ENCODE assay signal across 12 mouse cellular contexts in genomic region chr4:118243791-118244190, GRCm38 (mm10). TPM values are rescaled to one million over a fixed set of nuclear protein-coding genes. Genes with fewer than 3 reads are reported as not detected.
DNase-seq lines count a peak whose midpoint lies in the region; ATAC-seq and TF ChIP-seq lines count a peak whose summit lies in the region.
"Had no signal": no experiment of that assay in that cellular context is flagged by ENCODE, and none has a peak within 500 bp of the region (broad histone marks: within the 10 kb centered on the region; RNA-seq: fewer than 3 reads in every experiment).

No protein-coding gene starts in this region.

- no peaks in the 10 kb centered on the region for H3K27me3 ChIP-seq in embryonic facial prominence, embryonic 12.5 days
- no peaks in the 10 kb centered on the region for H3K27me3 ChIP-seq in hindbrain, embryonic 16.5 days (replicated peaks; ENCODE audit: control insufficient read depth, insufficient read depth, low read length)
- H3K27me3 ChIP-seq in midbrain, embryonic 10.5 days (ENCODE audit: low read depth, poor library complexity, severe bottlenecking): no peaks in the 10 kb centered on the region
- H3K27me3 ChIP-seq: heart, embryonic 12.5 days had no signal

- no peak overlapping the region for H3K4me2 ChIP-seq in embryonic facial prominence, embryonic 12.5 days (replicated peaks)
- H3K4me2 ChIP-seq in hindbrain, embryonic 16.5 days (ENCODE audit: low read length): no peak overlapping the region
- H3K4me2 ChIP-seq: heart, embryonic 12.5 days had no signal

- no peak overlapping the region for H3K27ac ChIP-seq in ES-E14 (ENCODE audit: insufficient read depth, low read depth, low read length, poor library complexity, severe bottlenecking)
- 0 out of 2 replicates have a peak overlapping the region, but pooled peaks have one; percentile 17 for H3K27ac ChIP-seq in embryonic facial prominence, embryonic 12.5 days
- peak overlapping the region; percentile 18; the same call in 1 of the 2 replicates for H3K27ac ChIP-seq in hindbrain, embryonic 16.5 days (ENCODE audit: low read depth, low read length)
- H3K27ac ChIP-seq in midbrain, embryonic 10.5 days (replicated peaks): peak overlapping the region; percentile 35; the same call in 1 of the 2 replicates
- H3K27ac ChIP-seq: liver, embryonic 14.5 days had no signal

- WGBS in embryonic facial prominence, embryonic 12.5 days: 62% methylated on average over 7 of the region's 7 CpGs
- 56% methylated on average over 7 of the region's 7 CpGs for WGBS in hindbrain, embryonic 16.5 days
- WGBS in midbrain, embryonic 10.5 days: 86% methylated on average over 7 of the region's 7 CpGs

- in situ Hi-C loops in ES-E14 (cut with MboI; ENCODE audit: low sequenced_read_pairs in 2 of 2, unreplicated experiment in 2 of 2): no loop called here

- peaks cover 9 to 10% of the 10 kb centered on the region in 2 experiments; a peak in 3 of 4 replicates for H3K4me1 ChIP-seq in ES-E14 (ENCODE audit: control insufficient read depth in 2 of 2, insufficient read depth in 2 of 2, low read length in 2 of 2, poor library complexity in 1 of 2)
- no peaks in the 10 kb centered on the region for H3K4me1 ChIP-seq in embryonic facial prominence, embryonic 12.5 days
- H3K4me1 ChIP-seq in hindbrain, embryonic 16.5 days (ENCODE audit: control insufficient read depth, insufficient read depth, low read depth, low read length): no peaks in the 10 kb centered on the region
- peaks cover 2% of the 10 kb centered on the region; the same call in 1 of the 2 replicates for H3K4me1 ChIP-seq in midbrain, embryonic 10.5 days
- H3K4me1 ChIP-seq: heart, embryonic 12.5 days had no signal

- no peak for DNase-seq in ES-E14 (ENCODE audit: low read depth, low spot score)
- no peak for DNase-seq in midbrain, embryonic 10.5 days (ENCODE audit: low spot score)
- DNase-seq in left cerebral cortex, adult 11 months (ENCODE audit: low spot score): no peak
- no peak for DNase-seq in urinary bladder, postnatal 36 days (ENCODE audit: low spot score in 2 of 2)
- DNase-seq in spleen, postnatal 10 days (ENCODE audit: low spot score in 2 of 2): no peak
- DNase-seq in T-cell, adult 2 months (ENCODE audit: low spot score): no peak
- DNase-seq: lung, postnatal 4 days; right cerebral cortex, adult 18-20 months had no signal

- H3K4me3 ChIP-seq in ES-E14 (ENCODE audit: insufficient read depth in 1 of 2, low read depth in 1 of 2, low read length in 2 of 2, poor library complexity in 1 of 2, severe bottlenecking in 1 of 2): no peak overlapping the region
- H3K4me3 ChIP-seq in embryonic facial prominence, embryonic 12.5 days: no peak overlapping the region
- no peak overlapping the region for H3K4me3 ChIP-seq in hindbrain, embryonic 16.5 days (ENCODE audit: low read length)
- H3K4me3 ChIP-seq in midbrain, embryonic 10.5 days: no peak overlapping the region
- H3K4me3 ChIP-seq: heart, embryonic 12.5 days had no signal

- no peak overlapping the region for H3K9ac ChIP-seq in ES-E14 (ENCODE audit: insufficient read depth, low read depth, low read length, poor library complexity, severe bottlenecking)
- no peak overlapping the region for H3K9ac ChIP-seq in embryonic facial prominence, embryonic 12.5 days
- H3K9ac ChIP-seq in hindbrain, embryonic 16.5 days (ENCODE audit: low read depth, low read length): no peak overlapping the region
- H3K9ac ChIP-seq: heart, embryonic 12.5 days; liver, embryonic 14.5 days had no signal

- no peak for ATAC-seq in embryonic facial prominence, embryonic 12.5 days (ENCODE audit: insufficient number of reproducible peaks, insufficient read depth, low FRiP score, low TSS enrichment)
- peak; percentile 34; the same call in 1 of the 2 replicates for ATAC-seq in hindbrain, embryonic 16.5 days

- H3K36me3 ChIP-seq in ES-E14 (ENCODE audit: control insufficient read depth, insufficient read depth, low read length, poor library complexity, severe bottlenecking): peaks cover 52% of the 10 kb centered on the region
- peaks cover 66% of the 10 kb centered on the region for H3K36me3 ChIP-seq in embryonic facial prominence, embryonic 12.5 days
- H3K36me3 ChIP-seq in hindbrain, embryonic 16.5 days (ENCODE audit: control insufficient read depth, insufficient read depth, low read length): peaks cover 20% of the 10 kb centered on the region
- H3K36me3 ChIP-seq in midbrain, embryonic 10.5 days: peaks cover 91% of the 10 kb centered on the region

- H3K9me3 ChIP-seq in ES-E14 (ENCODE audit: control insufficient read depth, insufficient read depth, low read depth, low read length): no peaks in the 10 kb centered on the region
- no peaks in the 10 kb centered on the region for H3K9me3 ChIP-seq in embryonic facial prominence, embryonic 12.5 days
- no peaks in the 10 kb centered on the region for H3K9me3 ChIP-seq in hindbrain, embryonic 16.5 days (ENCODE audit: control insufficient read depth, low read length)
- no peaks in the 10 kb centered on the region for H3K9me3 ChIP-seq in midbrain, embryonic 10.5 days (replicated peaks)
- H3K9me3 ChIP-seq: heart, embryonic 12.5 days had no signal

TF ChIP-seq in ES-E14, 5 proteins besides CTCF, POLR2A, EP300 and RAD21:
- TF ChIP-seq ZNF384 (IDR thresholded peaks at IDR 0.05; ENCODE audit: low read depth, low read length) (no peak), CHD2 (IDR thresholded peaks at IDR 0.05; ENCODE audit: low read depth, low read length) (no peak), ZC3H11A (IDR thresholded peaks at IDR 0.05; ENCODE audit: borderline replicate concordance, low read depth, low read length) (no peak), MAFK (IDR thresholded peaks at IDR 0.05; ENCODE audit: insufficient read depth, low read depth, low read length) (peak; percentile 15; the same call in 1 of the 2 replicates), HCFC1 (IDR thresholded peaks at IDR 0.05; ENCODE audit: borderline replicate concordance, insufficient read depth, low read length) (no peak)

RNA-seq across cellular contexts. Expression of gene Ptprf, which starts 47.4 kb away (rescaled TPM):
- 226 and 491 TPM in 2 replicates for total RNA-seq in ES-E14 (2012; rRNA removed)
- 90.7 and 98.6 TPM in 2 replicates for polyA plus RNA-seq in embryonic facial prominence, embryonic 12.5 days (2016; fragmentation: Nextera tagmentation; extraction: Ambion mirVana)
- 71.7 and 88.1 TPM in 2 replicates for polyA plus RNA-seq in hindbrain, embryonic 16.5 days (2015; fragmentation: Nextera tagmentation; extraction: Ambion mirVana)
- polyA plus RNA-seq in midbrain, embryonic 10.5 days (2016; fragmentation: Nextera tagmentation; extraction: Ambion mirVana): 94.4 and 103 TPM in 2 replicates
